Mouse (Mus musculus) embryonic facial prominence, embryonic 11.5 days (tissue): ENCODE data around the gene Lrrfip2. TPM values are rescaled to one million over a fixed set of nuclear protein-coding genes. Genes with fewer than 3 reads are reported as not detected.

ENCODE experiments used
- ATAC-seq: fragments of 200-750 bp; cut with Nextera tagmentation; replicated peaks from 2 replicates; pipeline ENCODE4 v1.8.0; 2017; ENCODE audit warnings: low read depth; ENCODE audit not compliant: insufficient number of reproducible peaks, low FRiP score, low TSS enrichment
- DNase-seq: peaks from one replicate; pipeline ENCODE4 v3.0.0-alpha.2; 2015; ENCODE audit warnings: low spot score
- H3K27ac ChIP-seq: fragments of 300-500 bp; sonication (generic); replicated peaks from 2 replicates; pipeline ENCODE4 v1.5.1; 2014; ENCODE audit warnings: mild to moderate bottlenecking, low read depth, low read length, control low read depth
- H3K27me3 ChIP-seq: fragments of 300-500 bp; sonication (generic); 2 replicates; pipeline ENCODE4 v1.6.1; 2014; ENCODE audit warnings: mild to moderate bottlenecking, low read length, moderate library complexity, mixed read lengths; ENCODE audit not compliant: control insufficient read depth, insufficient read depth
- H3K36me3 ChIP-seq: fragments of 300-500 bp; sonication (generic); replicated peaks from 2 replicates; pipeline ENCODE4 v1.6.1; 2014; ENCODE audit warnings: low read depth, mild to moderate bottlenecking, low read length, moderate library complexity, mixed read lengths; ENCODE audit not compliant: control insufficient read depth, insufficient read depth
- H3K4me1 ChIP-seq: fragments of 300-500 bp; sonication (generic); 2 replicates; pipeline ENCODE4 v1.6.1; 2014; ENCODE audit warnings: low read length, mixed read lengths; ENCODE audit not compliant: control insufficient read depth, insufficient read depth
- H3K4me2 ChIP-seq: fragments of 300-500 bp; sonication (generic); 2 replicates; pipeline ENCODE4 v1.6.1; 2014; ENCODE audit warnings: low read depth, mild to moderate bottlenecking, control low read depth, low read length, moderate library complexity
- H3K4me3 ChIP-seq: fragments of 300-500 bp; sonication (generic); 2 replicates; pipeline ENCODE4 v1.5.1; 2014; ENCODE audit warnings: low read depth, low read length, control low read depth
- H3K9ac ChIP-seq: fragments of 300-500 bp; sonication (generic); replicated peaks from 2 replicates; pipeline ENCODE4 v1.6.1; 2014; ENCODE audit warnings: mild to moderate bottlenecking, control low read depth, low read length
- H3K9me3 ChIP-seq: fragments of 300-500 bp; sonication (generic); replicated peaks from 2 replicates; pipeline ENCODE4 v1.6.1; 2016; ENCODE audit warnings: mild to moderate bottlenecking, low read length, inconsistent platforms, mixed read lengths; ENCODE audit not compliant: control insufficient read depth
- WGBS: fragments of 180-500 bp; shearing (Covaris S2); extraction: QIAGEN DNeasy Blood & Tissue Kit; methylation state at CpG from one replicate; pipeline ENCODE4 v1.1.7; 2014; 5-methylcytosine and 5-hydroxymethylcytosine counted together
- polyA plus RNA-seq: library from polyadenylated mRNA; unstranded; fragments of >200 nt; fragmentation: Nextera tagmentation; extraction: Ambion mirVana; gene quantifications from 2 replicates; pipeline ENCODE4 v1.2.1, GENCODE M21; 2014

The Lrrfip2 gene
- polyA plus RNA-seq, 1 experiment from 2014 or later, result 49.2 TPM

DNA sequence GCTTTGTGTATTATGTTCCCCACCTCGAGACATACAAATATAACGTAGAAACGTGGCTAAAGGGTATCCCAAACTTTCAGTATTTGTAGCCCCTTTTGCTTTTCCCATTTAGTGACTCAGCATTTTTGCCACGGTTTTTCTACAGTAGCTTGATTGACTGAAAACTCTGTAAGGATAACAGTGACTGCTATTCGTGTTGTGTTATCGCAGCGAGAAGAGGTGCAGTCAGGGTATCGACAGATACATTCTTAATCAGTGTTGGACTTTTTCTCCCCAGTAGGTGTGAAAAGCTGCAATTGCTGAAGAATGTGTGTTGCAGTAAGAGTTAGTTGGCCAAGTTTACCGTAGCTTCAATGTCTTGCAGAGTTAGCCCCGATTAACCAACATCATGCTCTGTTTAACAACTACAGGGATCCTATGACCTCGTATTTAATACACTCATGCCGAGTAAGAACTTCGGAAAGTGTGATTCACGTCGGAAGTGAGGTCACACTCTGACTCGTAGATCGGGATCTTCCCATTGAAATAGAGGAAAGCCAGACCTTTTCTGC lies 1.6 kb downstream of the Lrrfip2 start:
- H3K9ac ChIP-seq, result peak overlapping the region; percentile 86
- no peaks in the 10 kb centered on the region for H3K36me3 ChIP-seq
- WGBS, result 13% methylated on average over 17 of the region's 17 CpGs
- H3K9me3 ChIP-seq, result no peaks in the 10 kb centered on the region
- no peaks in the 10 kb centered on the region for H3K27me3 ChIP-seq
- peak overlapping the region; percentile 85 for H3K4me2 ChIP-seq
- H3K4me3 ChIP-seq, result peak overlapping the region; percentile 94
- no peaks in the 10 kb centered on the region for H3K4me1 ChIP-seq
- ATAC-seq (no peak), DNase-seq (peak; percentile 57)
- H3K27ac ChIP-seq, result no peak overlapping the region

DNA sequence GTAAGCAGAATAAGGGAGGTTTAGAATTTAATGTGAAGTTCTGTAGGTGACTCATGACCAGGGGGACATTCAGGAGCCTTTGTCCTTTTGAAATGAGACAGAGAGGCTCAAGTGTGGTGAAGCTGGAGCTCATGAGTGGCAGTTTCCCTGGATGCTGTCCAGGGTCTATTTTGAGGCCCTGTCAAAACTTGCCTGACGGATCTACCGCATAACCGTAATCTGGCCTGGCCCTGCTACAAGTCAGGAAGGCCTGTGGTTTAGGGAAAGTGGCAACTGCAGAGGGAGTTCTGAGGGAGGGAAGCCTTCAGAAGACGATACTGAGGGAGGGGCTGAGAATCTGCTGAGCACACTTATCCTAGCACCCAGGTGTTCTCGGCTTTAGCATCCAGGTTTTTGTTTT lies 5.1 kb downstream of the Lrrfip2 start:
- Histone ChIP-seq H3K4me2 (no peak overlapping the region), H3K27ac (no peak overlapping the region), H3K9ac (no peak overlapping the region), H3K27me3 (no peaks in the 10 kb centered on the region), H3K36me3 (no peaks in the 10 kb centered on the region), H3K4me3 (no peak overlapping the region), H3K9me3 (no peaks in the 10 kb centered on the region), H3K4me1 (no peaks in the 10 kb centered on the region)
- ATAC-seq (no peak), DNase-seq (no peak)
- 82% methylated on average over 5 of the region's 5 CpGs for WGBS

DNA sequence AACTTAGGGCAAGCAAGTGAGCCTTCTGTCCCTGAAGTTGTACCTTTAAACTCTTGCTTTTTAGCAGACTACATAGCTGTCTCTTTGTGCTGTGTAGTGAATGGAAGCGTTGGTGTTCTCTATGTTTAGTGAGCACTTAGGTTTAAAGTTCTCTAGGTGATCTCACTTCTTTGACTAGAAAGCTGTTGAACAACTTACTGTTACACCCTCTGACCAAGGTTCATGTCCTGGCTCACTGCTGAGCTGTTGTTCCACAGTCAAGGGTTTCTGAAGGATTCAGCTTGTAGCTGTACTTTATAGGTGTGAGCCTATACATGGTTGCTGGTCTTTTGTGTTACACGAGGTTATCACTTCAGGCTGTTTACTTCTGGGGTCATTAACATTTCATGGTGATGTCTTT lies 5.9 kb downstream of the Lrrfip2 start:
- Histone ChIP-seq H3K27me3 (no peaks in the 10 kb centered on the region), H3K27ac (no peak overlapping the region), H3K9ac (no peak overlapping the region), H3K4me3 (no peak overlapping the region), H3K36me3 (no peaks in the 10 kb centered on the region), H3K4me1 (0 out of 2 replicates have a peak, but pooled peaks cover 2% of the 10 kb centered on the region), H3K4me2 (no peak overlapping the region), H3K9me3 (no peaks in the 10 kb centered on the region)
- ATAC-seq (no peak), DNase-seq (no peak)
- 82% methylated on average over 2 of the region's 2 CpGs for WGBS

DNA sequence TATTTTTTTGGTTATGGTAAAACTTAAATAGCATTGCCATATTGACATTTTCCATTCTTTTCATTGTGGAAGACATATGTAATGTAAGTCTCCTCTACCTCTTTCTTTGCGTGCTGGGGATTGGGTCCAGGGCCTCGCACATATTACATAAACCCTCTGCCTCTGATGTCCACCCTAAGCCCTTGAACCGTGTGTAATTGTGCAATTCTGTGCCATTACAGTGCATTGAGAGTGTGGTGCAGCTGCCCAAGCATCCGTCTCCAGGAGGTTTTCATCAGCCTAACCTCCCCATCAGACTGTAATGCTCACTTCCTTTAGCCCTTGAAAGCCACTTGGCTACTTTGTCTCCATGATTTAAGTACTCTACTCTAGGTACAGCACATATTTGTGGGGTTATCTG lies 7.0 kb downstream of the Lrrfip2 start:
- Histone ChIP-seq H3K9me3 (no peaks in the 10 kb centered on the region), H3K4me1 (0 out of 2 replicates have a peak, but pooled peaks cover 2% of the 10 kb centered on the region), H3K4me2 (no peak overlapping the region), H3K27ac (no peak overlapping the region), H3K9ac (no peak overlapping the region), H3K27me3 (no peaks in the 10 kb centered on the region), H3K4me3 (no peak overlapping the region), H3K36me3 (no peaks in the 10 kb centered on the region)
- DNase-seq, result no peak
- WGBS, result 89% methylated on average over 4 of the region's 4 CpGs
- ATAC-seq, result no peak

DNA sequence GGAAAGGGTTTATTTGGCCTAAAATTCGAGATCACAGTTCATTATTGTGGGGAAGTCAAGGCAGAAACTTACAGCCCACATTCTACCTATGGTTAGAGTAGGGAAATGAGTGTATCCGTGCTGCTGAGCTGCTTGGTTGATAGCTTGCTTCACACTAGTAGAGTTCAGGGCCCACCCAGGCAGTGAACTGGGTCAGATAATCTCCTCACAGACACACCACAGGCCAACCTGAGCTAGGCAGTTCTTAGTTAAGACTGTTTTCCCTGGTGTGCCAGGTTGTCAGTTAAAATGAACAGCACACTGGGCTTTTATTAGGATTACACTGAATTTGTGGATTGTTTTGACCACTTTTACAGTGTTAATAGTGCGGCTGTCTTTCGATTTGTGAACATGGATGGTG lies 9.3 kb downstream of the Lrrfip2 start:
- Histone ChIP-seq H3K4me2 (no peak overlapping the region), H3K27ac (no peak overlapping the region), H3K9me3 (no peaks in the 10 kb centered on the region), H3K4me1 (0 out of 2 replicates have a peak, but pooled peaks cover 2% of the 10 kb centered on the region), H3K9ac (no peak overlapping the region), H3K36me3 (no peaks in the 10 kb centered on the region), H3K27me3 (no peaks in the 10 kb centered on the region), H3K4me3 (no peak overlapping the region)
- ATAC-seq (no peak), DNase-seq (no peak)
- 76% methylated on average over 4 of the region's 4 CpGs for WGBS

DNA sequence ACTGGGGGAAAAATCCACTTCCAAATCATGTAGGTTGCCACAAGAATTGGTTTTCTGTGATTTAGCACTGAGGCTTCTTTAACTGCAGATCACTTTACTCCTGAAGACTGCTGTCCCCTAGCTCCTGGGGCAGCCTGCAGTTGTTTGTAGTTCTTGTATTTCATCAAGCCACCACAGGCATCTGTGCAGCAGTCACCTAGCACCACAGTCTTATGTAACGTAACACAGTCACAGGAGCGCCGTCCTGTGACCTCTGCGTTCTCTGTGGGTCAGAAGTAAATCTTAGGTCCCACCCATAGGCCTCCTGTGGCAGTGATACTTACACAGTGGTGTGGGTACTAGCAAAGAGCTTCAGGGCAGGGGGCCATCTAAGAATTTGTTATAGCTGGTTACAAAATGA lies 10.4 kb downstream of the Lrrfip2 start:
- no peaks in the 10 kb centered on the region for H3K36me3 ChIP-seq
- 0 out of 2 replicates have a peak, but pooled peaks cover 2% of the 10 kb centered on the region for H3K4me1 ChIP-seq
- no peak overlapping the region for H3K9ac ChIP-seq
- H3K27ac ChIP-seq, result no peak overlapping the region
- no peaks in the 10 kb centered on the region for H3K9me3 ChIP-seq
- WGBS, result 48% methylated on average over 4 of the region's 4 CpGs
- H3K4me3 ChIP-seq, result no peak overlapping the region
- ATAC-seq (no peak), DNase-seq (no peak)
- no peak overlapping the region for H3K4me2 ChIP-seq
- no peaks in the 10 kb centered on the region for H3K27me3 ChIP-seq

DNA sequence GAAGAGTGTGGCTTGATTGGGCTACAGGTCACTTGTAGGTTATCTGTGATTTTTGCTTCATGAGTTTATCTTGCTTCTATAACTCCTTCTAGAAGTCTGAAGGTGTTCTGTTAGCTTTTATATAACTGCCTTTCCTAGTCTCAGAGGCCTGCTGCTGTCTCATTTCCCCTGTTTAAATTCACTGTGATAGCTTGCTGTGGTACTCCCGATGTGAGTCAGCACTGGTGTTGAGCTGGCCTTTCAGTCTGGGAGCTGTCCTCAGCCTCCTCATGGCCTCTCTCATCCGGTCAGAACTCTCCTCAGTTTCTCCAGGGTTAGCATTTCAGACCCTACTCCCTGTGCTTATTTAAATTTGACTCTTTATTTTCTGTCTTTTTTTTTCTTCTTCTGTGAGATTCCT lies 12.7 kb downstream of the Lrrfip2 start:
- Histone ChIP-seq H3K36me3 (no peaks in the 10 kb centered on the region), H3K27me3 (no peaks in the 10 kb centered on the region), H3K4me2 (no peak overlapping the region), H3K4me1 (0 out of 2 replicates have a peak, but pooled peaks cover 2% of the 10 kb centered on the region), H3K27ac (no peak overlapping the region), H3K9me3 (no peaks in the 10 kb centered on the region), H3K4me3 (no peak overlapping the region), H3K9ac (no peak overlapping the region)
- ATAC-seq (no peak), DNase-seq (no peak)
- 82% methylated on average over 2 of the region's 2 CpGs for WGBS

DNA sequence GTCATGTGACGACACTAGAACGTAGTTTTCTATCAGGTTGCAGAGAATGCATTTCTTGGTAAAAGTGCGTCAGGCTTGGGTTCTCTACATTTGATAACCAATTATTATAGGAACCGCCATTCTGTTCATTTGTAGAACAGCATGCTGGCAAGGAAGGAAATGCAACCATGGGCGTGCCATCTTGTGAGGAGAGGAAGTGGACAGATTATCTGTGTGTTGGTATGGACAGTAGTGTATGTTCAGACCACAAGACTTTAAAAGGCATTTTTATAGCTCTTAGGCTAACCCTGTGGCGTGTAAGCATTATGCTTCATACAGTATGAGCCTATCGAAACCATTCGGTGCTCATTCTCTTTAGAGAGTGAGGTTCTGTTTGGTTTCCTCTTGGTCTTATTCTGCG lies 20.8 kb downstream of the Lrrfip2 start:
- no peaks in the 10 kb centered on the region for H3K9me3 ChIP-seq
- H3K4me2 ChIP-seq, result no peak overlapping the region
- DNase-seq (no peak), ATAC-seq (no peak)
- H3K4me3 ChIP-seq, result no peak overlapping the region
- no peak overlapping the region for H3K9ac ChIP-seq
- WGBS, result 95% methylated on average over 9 of the region's 9 CpGs
- H3K4me1 ChIP-seq, result no peaks in the 10 kb centered on the region
- H3K27ac ChIP-seq, result no peak overlapping the region
- H3K36me3 ChIP-seq, result no peaks in the 10 kb centered on the region
- H3K27me3 ChIP-seq, result no peaks in the 10 kb centered on the region
